Mouse (Mus musculus) mammary gland, adult 2 months (tissue): ENCODE results near the gene Pla2g4e. TPM values are rescaled to one million over a fixed set of nuclear protein-coding genes. Genes with fewer than 3 reads are reported as not detected.

ENCODE experiments used
- polyA plus RNA-seq: library from polyadenylated mRNA; depleted of rRNA; stranded (reverse); fragments of >200 nt; gene quantifications from 2 replicates; pipeline ENCODE4 v1.2.3, GENCODE M21; 2012; ENCODE audit warnings: low replicate concordance; rRNA removed

Gene Pla2g4e
- polyA plus RNA-seq, result 5.9 TPM in 1 of 2 replicates, not detected in the other

DNA sequence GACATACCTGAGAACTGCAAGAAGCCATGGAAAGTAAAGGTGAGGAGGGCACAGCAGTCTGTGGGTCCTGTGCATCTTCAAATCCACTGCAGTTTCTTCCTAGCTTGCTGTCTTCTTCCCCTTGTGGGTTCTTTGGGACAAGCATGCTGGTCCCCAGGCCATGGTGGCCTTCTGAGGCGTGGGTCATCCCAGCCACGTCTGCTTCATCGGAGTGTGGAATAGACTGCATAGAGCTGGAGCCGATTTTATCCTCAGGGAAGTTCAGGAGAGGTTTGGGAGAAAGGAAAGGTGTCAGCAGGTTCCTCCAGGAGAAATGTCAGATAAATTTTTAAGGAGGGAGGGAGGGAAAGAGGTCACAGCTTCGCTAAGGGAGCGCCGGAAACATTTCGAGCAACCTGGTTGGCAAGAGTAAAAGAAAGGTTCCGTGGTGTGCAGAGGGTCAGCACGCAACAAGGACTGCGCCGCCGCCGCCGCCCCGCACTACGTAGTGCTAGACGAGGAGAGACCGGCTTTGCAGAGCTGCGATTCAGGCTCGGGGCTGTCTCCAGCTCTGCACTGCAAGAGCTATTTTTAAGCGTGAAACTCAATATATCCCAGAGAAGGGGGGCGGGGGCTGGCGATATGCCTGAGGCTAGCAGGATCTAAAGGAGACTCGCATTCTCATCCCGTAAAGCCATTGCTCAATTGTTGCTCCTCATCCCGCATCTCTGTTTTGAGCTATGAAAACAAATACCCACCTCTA, at the start of gene Pla2g4e:
Gene Pla2g4e (minus strand): TSS at position 657 of the 742 bp plus-strand sequence.

DNA sequence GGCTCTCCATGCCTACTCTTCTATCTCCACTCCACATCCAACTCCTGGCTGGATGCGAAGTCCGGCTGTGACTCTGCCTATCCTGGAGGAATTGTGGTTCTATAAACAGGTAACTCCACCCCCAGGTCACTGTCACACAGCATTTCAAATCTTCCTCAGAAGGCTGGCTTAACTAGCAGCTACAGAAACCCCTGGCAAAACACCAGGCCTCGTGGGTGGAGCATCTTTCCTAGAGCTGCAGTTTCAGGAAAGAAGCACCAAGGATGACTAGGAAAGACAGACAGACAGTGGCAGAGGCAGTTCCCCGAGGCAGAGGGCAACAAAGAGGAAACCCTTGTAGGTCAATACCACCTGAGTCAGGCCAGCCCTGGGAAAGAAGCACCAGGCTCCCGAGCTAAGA, 43.9 kb upstream of the Pla2g4e start, which contains the start of gene Pla2g4d:
Gene Pla2g4d (minus strand): TSS at position 203 of the 400 bp plus-strand sequence.

DNA sequence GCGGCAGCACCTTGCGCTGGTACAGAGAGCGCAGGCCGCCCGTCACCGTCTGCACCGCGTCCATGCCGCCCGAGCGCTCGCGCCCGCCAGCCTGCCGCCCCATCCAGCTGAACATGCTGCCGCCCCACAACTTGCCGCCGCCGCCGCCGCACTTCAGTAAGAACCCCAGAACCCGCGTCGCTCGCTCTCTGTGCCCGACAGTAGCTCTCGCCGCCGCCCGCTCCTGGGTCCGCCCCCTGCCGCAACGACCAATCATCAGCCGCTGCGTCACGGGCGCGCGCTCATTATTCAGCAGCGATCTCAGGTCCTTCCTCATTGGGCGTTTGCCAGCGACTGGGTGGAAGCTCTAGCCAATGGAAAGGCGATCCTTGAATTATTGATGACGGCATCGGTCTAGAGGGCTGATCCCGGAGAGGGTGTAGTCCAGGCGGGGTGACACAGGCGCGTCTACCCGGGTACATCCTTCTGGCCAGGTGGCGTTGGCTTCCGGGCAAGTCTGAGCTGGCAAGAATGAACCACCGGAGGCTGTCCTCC, 90.7 kb downstream of the Pla2g4e start, which contains the start of gene Ehd4:
Gene Ehd4 (minus strand): TSS at position 246 of the 534 bp plus-strand sequence.

Other genes with a start within 250 kb of the Pla2g4e start
- 6.8 and 8.6 TPM in 2 replicates for gene Jmjd7, start 217.9 kb downstream of the Pla2g4e start, polyA plus RNA-seq
- 3.7 and 4.0 TPM in 2 replicates for gene Gm28042, start 217.8 kb downstream of the Pla2g4e start, polyA plus RNA-seq
- gene Pla2g4b, start 211.9 kb downstream of the Pla2g4e start, polyA plus RNA-seq, result 4.4 and 4.6 TPM in 2 replicates
- gene Ehd4, start 90.7 kb downstream of the Pla2g4e start, polyA plus RNA-seq, result 43.7 and 43.9 TPM in 2 replicates
- gene Pla2g4d, start 43.9 kb upstream of the Pla2g4e start, polyA plus RNA-seq, result 0.03 TPM in 1 of 2 replicates, not detected in the other
- gene Pla2g4f, start 68.8 kb upstream of the Pla2g4e start, polyA plus RNA-seq, result 1.4 and 2.0 TPM in 2 replicates
- gene Vps39, start 107.8 kb upstream of the Pla2g4e start, polyA plus RNA-seq, result 25.7 and 32.2 TPM in 2 replicates
- 17.6 and 27.6 TPM in 2 replicates for gene Ganc, start 158.6 kb upstream of the Pla2g4e start, polyA plus RNA-seq
- 6.5 and 18.1 TPM in 2 replicates for gene Tmem87a, start 158.8 kb upstream of the Pla2g4e start, polyA plus RNA-seq
- gene Capn3, start 210.7 kb upstream of the Pla2g4e start, polyA plus RNA-seq, result 1.6 and 25.4 TPM in 2 replicates